In the genomic region with DNA sequence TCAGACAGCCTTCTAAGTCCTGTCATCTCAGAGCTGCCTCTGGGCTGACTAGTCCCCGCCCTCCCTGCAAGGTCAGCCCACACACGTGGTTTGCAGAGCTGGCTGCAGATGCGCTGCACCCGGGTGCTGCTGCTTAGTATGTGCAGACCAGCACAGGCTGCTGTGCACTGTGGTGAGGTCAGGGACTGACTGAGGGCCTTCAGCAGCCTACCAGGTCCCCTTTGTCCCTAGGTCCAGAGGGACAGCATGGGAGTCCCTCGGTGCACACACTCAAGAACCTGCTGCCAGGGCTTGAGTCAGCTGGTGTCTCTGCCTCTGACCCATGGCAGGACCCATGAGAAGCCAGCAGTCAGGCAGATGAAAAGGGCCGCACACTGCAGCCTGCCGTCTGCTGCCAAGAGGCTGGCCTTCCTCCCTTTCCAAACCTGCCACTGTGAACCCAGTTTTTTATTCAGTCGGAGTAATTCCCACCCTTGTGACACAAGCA, we compare ENCODE assay signal across 9 mouse cellular contexts. TPM values are rescaled to one million over a fixed set of nuclear protein-coding genes. Genes with fewer than 3 reads are reported as not detected.
DNase-seq lines count a peak whose midpoint lies in the region; ATAC-seq and TF ChIP-seq lines count a peak whose summit lies in the region.
"Had no signal": no experiment of that assay in that cellular context is flagged by ENCODE, and none has a peak within 500 bp of the region (broad histone marks: within the 10 kb centered on the region; RNA-seq: fewer than 3 reads in every experiment).

No protein-coding gene starts in this region.

- no peaks in the 10 kb centered on the region; the same call in 1 of the 2 replicates for H3K36me3 ChIP-seq in hindbrain, postnatal 0 days (ENCODE audit: insufficient read depth, low read length)

- no peaks in the 10 kb centered on the region for H3K9me3 ChIP-seq in hindbrain, postnatal 0 days (ENCODE audit: low read length)

- TF ChIP-seq CTCF in bone marrow, adult 2 months (IDR thresholded peaks at IDR 0.05; ENCODE audit: control insufficient read depth, insufficient read depth, low read length), result no peak
- no peak for TF ChIP-seq CTCF in hindbrain, postnatal 0 days (IDR thresholded peaks at IDR 0.05; ENCODE audit: low read depth)

- intact Hi-C loops in gastrocnemius, postnatal 14 days (cut with DNase I; ENCODE audit: low total_unique reads), result no loop called here
- intact Hi-C loops in left cerebral cortex, postnatal 4 days (cut with DNase I), result no loop called here

- peak; percentile 50 for DNase-seq in ES-CJ7 (ENCODE audit: low read depth, low spot score)
- peak; percentile 76 for DNase-seq in gastrocnemius, postnatal 14 days
- DNase-seq in hindbrain, postnatal 0 days (ENCODE audit: low spot score), result peak; percentile 72
- DNase-seq in left cerebral cortex, postnatal 4 days, result peak; percentile 50
- DNase-seq in spleen, adult 12 weeks (ENCODE audit: low spot score), result peak; percentile 22
- DNase-seq in cerebellum, adult 11 months, result no peak

- TF ChIP-seq POLR2A in bone marrow, adult 2 months (IDR thresholded peaks at IDR 0.05; ENCODE audit: borderline replicate concordance, control insufficient read depth, low read depth, low read length), result peak; percentile 72; the same call in 1 of the 2 replicates

- peak overlapping the region; percentile 3 for H3K27ac ChIP-seq in bone marrow, adult 2 months (ENCODE audit: control insufficient read depth, insufficient read depth, low read depth, low read length, poor library complexity)
- peak overlapping the region; percentile 87 for H3K27ac ChIP-seq in hindbrain, postnatal 0 days

- 16% methylated on average over 8 of the region's 8 CpGs for WGBS in bone marrow, adult 2 months
- WGBS in hindbrain, postnatal 0 days, result 6% methylated on average over 8 of the region's 8 CpGs

- H3K4me2 ChIP-seq in hindbrain, postnatal 0 days (ENCODE audit: low read depth, low read length), result no peak overlapping the region

- H3K4me1 ChIP-seq in bone marrow, adult 2 months (ENCODE audit: control insufficient read depth, insufficient read depth, low read length), result peaks cover 16% of the 10 kb centered on the region
- H3K4me1 ChIP-seq in hindbrain, postnatal 0 days (ENCODE audit: insufficient read depth, low read length), result peaks cover 46% of the 10 kb centered on the region

- no peak overlapping the region for H3K4me3 ChIP-seq in bone marrow, adult 2 months (replicated peaks; ENCODE audit: control insufficient read depth, low read depth, low read length)
- no peak overlapping the region for H3K4me3 ChIP-seq in hindbrain, postnatal 0 days (ENCODE audit: low read length)
- H3K4me3 ChIP-seq: erythroblast, embryonic 14.5 days had no signal

- H3K9ac ChIP-seq in hindbrain, postnatal 0 days (replicated peaks; ENCODE audit: low read length), result no peak overlapping the region

- H3K27me3 ChIP-seq in hindbrain, postnatal 0 days (ENCODE audit: insufficient read depth, low read length), result no peaks in the 10 kb centered on the region

- peak; percentile 74 for ATAC-seq in hindbrain, postnatal 0 days
- peak; percentile 72 for ATAC-seq in megakaryocyte-erythroid progenitor cell, adult 5-6 weeks (replicated peaks; ENCODE audit: low FRiP score, low TSS enrichment, poor library complexity, severe bottlenecking)

RNA-seq across cellular contexts. Expression of a gene that starts 25.4 kb away (rescaled TPM):
- 26.8 and 41.5 TPM in 2 replicates for polyA plus RNA-seq in bone marrow, adult 2 months (2011; ENCODE audit: insufficient read depth, insufficient read length, low replicate concordance, missing spikeins)
- 100 to 1,000 TPM; 119 to 137 TPM for total RNA-seq in gastrocnemius, postnatal 14 days (2021)
- total RNA-seq in hindbrain, postnatal 0 days (2014; rRNA removed), result 81.8 and 90.3 TPM in 2 replicates
- 133 and 134 TPM in 2 replicates for polyA plus RNA-seq in hindbrain, postnatal 0 days (2015; fragmentation: Nextera tagmentation; extraction: Ambion mirVana)
- 100 to 1,000 TPM; 184 to 206 TPM for total RNA-seq in left cerebral cortex, postnatal 4 days (2021)
- 13.4 and 30.0 TPM in 2 replicates for total RNA-seq in megakaryocyte-erythroid progenitor cell, adult 5-6 weeks (2014; fragmentation: Nextera tagmentation)
- 10.7 and 16.8 TPM in 2 replicates for total RNA-seq in megakaryocyte-erythroid progenitor cell, adult 5-6 weeks (2017)
